In the genomic region with DNA sequence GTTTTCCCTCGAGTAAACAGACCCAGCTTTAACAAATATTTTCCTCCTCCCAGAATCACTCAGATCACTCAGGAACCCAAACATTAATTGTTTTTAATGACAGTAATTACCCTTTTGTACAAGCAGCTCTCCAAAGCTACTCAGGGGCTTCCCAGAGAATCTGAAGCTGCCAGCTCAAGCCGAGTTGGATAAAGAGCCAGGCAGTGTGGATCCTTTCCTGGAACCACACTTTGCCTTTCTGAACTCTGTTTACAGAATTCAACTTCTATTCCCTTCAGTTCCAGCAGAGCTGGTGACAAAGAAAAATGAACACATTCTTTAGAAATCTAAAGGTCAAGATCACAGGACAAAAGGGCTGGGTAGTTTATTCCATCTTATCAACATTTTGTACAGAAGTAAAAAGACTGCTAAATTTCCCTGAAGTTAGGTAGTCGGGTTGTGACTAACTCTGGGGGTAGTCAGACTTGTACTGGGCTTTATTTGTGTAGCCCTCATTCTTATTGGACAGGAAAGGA, we compare ENCODE assay signal across 20 mouse cellular contexts.
DNase-seq lines count a peak whose midpoint lies in the region; ATAC-seq and TF ChIP-seq lines count a peak whose summit lies in the region.
"Had no signal": no experiment of that assay in that cellular context is flagged by ENCODE, and none has a peak within 500 bp of the region (broad histone marks: within the 10 kb centered on the region; RNA-seq: fewer than 3 reads in every experiment).

No protein-coding gene starts in this region.

- DNase-seq in forebrain, embryonic 14.5 days (ENCODE audit: low spot score), result peak; percentile 14
- DNase-seq in kidney, adult 9 months, result peak; percentile 24
- DNase-seq in kidney, postnatal 14 days, result peak; percentile 46
- DNase-seq in lung, postnatal 14 days, result peak; percentile 31
- no peak for DNase-seq in liver, postnatal 0 days
- DNase-seq in thymus, postnatal 10 days (ENCODE audit: low spot score in 2 of 2), result no peak
- DNase-seq: B cell, adult 2 months; cerebellum, adult 2 months; heart, postnatal 10 days; right cerebral cortex, postnatal 4 days; thymus, postnatal 14 days had no signal

- H3K27me3 ChIP-seq in forebrain, embryonic 14.5 days (replicated peaks; ENCODE audit: control insufficient read depth, insufficient read depth, low read length), result no peaks in the 10 kb centered on the region
- H3K27me3 ChIP-seq in forebrain, embryonic 12.5 days, result no peaks in the 10 kb centered on the region
- no peaks in the 10 kb centered on the region for H3K27me3 ChIP-seq in heart, embryonic 12.5 days (replicated peaks)
- no peaks in the 10 kb centered on the region for H3K27me3 ChIP-seq in liver, postnatal 0 days (ENCODE audit: insufficient read depth, low read length)
- H3K27me3 ChIP-seq: hindbrain, embryonic 12.5 days had no signal

- ATAC-seq in forebrain, embryonic 14.5 days, result no peak
- no peak for ATAC-seq in forebrain, embryonic 12.5 days (ENCODE audit: low FRiP score)
- ATAC-seq in heart, embryonic 12.5 days (ENCODE audit: insufficient number of reproducible peaks, low FRiP score), result no peak
- no peak for ATAC-seq in liver, postnatal 0 days

- H3K36me3 ChIP-seq in forebrain, embryonic 14.5 days (ENCODE audit: control insufficient read depth, insufficient read depth, low read length), result no peaks in the 10 kb centered on the region
- no peaks in the 10 kb centered on the region for H3K36me3 ChIP-seq in forebrain, embryonic 12.5 days (replicated peaks)
- no peaks in the 10 kb centered on the region for H3K36me3 ChIP-seq in heart, embryonic 12.5 days
- no peaks in the 10 kb centered on the region for H3K36me3 ChIP-seq in liver, postnatal 0 days (replicated peaks; ENCODE audit: insufficient read depth, low read length)
- H3K36me3 ChIP-seq: forebrain, embryonic 10.5 days; heart, embryonic 10.5 days; hindbrain, embryonic 12.5 days; midbrain, embryonic 10.5 days had no signal

- no peak overlapping the region for H3K9ac ChIP-seq in forebrain, embryonic 14.5 days (ENCODE audit: low read length)
- H3K9ac ChIP-seq in forebrain, embryonic 12.5 days, result no peak overlapping the region
- no peak overlapping the region for H3K9ac ChIP-seq in heart, embryonic 12.5 days
- H3K9ac ChIP-seq in liver, postnatal 0 days (replicated peaks), result no peak overlapping the region
- H3K9ac ChIP-seq: hindbrain, embryonic 12.5 days had no signal

- H3K4me3 ChIP-seq in forebrain, embryonic 14.5 days (ENCODE audit: low read depth, low read length), result no peak overlapping the region
- no peak overlapping the region for H3K4me3 ChIP-seq in forebrain, embryonic 12.5 days (replicated peaks)
- H3K4me3 ChIP-seq in heart, embryonic 12.5 days, result no peak overlapping the region
- no peak overlapping the region for H3K4me3 ChIP-seq in liver, postnatal 0 days (ENCODE audit: low read depth, low read length)
- H3K4me3 ChIP-seq: forebrain, embryonic 10.5 days; heart, embryonic 10.5 days; hindbrain, embryonic 12.5 days; midbrain, embryonic 10.5 days had no signal

- no peak for TF ChIP-seq CTCF in liver, postnatal 0 days (IDR thresholded peaks at IDR 0.05; ENCODE audit: low read depth)

- H3K4me2 ChIP-seq in forebrain, embryonic 14.5 days (ENCODE audit: low read length), result no peak overlapping the region
- no peak overlapping the region for H3K4me2 ChIP-seq in forebrain, embryonic 12.5 days
- H3K4me2 ChIP-seq in heart, embryonic 12.5 days, result no peak overlapping the region
- H3K4me2 ChIP-seq in liver, postnatal 0 days (ENCODE audit: low read depth, low read length), result no peak overlapping the region
- H3K4me2 ChIP-seq: hindbrain, embryonic 12.5 days; liver, embryonic 11.5 days had no signal

- WGBS in forebrain, embryonic 14.5 days, result 36% methylated on average over 3 of the region's 3 CpGs
- WGBS in forebrain, embryonic 12.5 days, result 44% methylated on average over 3 of the region's 3 CpGs
- WGBS in heart, embryonic 12.5 days, result 43% methylated on average over 3 of the region's 3 CpGs
- WGBS in liver, postnatal 0 days (ENCODE audit: insufficient replicate concordance), result 34% methylated on average over 3 of the region's 3 CpGs

- no peaks in the 10 kb centered on the region for H3K9me3 ChIP-seq in forebrain, embryonic 14.5 days (replicated peaks; ENCODE audit: control insufficient read depth, low read length)
- H3K9me3 ChIP-seq in forebrain, embryonic 12.5 days, result no peaks in the 10 kb centered on the region
- no peaks in the 10 kb centered on the region for H3K9me3 ChIP-seq in heart, embryonic 12.5 days (replicated peaks)
- H3K9me3 ChIP-seq in liver, postnatal 0 days (ENCODE audit: low read length), result no peaks in the 10 kb centered on the region
- H3K9me3 ChIP-seq: forebrain, embryonic 10.5 days; heart, embryonic 10.5 days; hindbrain, embryonic 12.5 days; midbrain, embryonic 10.5 days had no signal

- no peak for TF ChIP-seq EP300 in liver, postnatal 0 days (IDR thresholded peaks at IDR 0.05; ENCODE audit: low read depth)

- H3K4me1 ChIP-seq in forebrain, embryonic 14.5 days (ENCODE audit: control insufficient read depth, insufficient read depth, low read length), result no peaks in the 10 kb centered on the region
- no peaks in the 10 kb centered on the region for H3K4me1 ChIP-seq in forebrain, embryonic 12.5 days
- H3K4me1 ChIP-seq in heart, embryonic 12.5 days (replicated peaks), result no peaks in the 10 kb centered on the region
- no peaks in the 10 kb centered on the region for H3K4me1 ChIP-seq in liver, postnatal 0 days (ENCODE audit: insufficient read depth)
- H3K4me1 ChIP-seq: forebrain, embryonic 10.5 days; heart, embryonic 10.5 days; hindbrain, embryonic 12.5 days; midbrain, embryonic 10.5 days had no signal

- H3K27ac ChIP-seq in forebrain, embryonic 14.5 days (ENCODE audit: low read depth, low read length), result no peak overlapping the region
- H3K27ac ChIP-seq in forebrain, embryonic 12.5 days, result no peak overlapping the region
- no peak overlapping the region for H3K27ac ChIP-seq in heart, embryonic 12.5 days (ENCODE audit: poor library complexity, severe bottlenecking)
- no peak overlapping the region for H3K27ac ChIP-seq in liver, postnatal 0 days (ENCODE audit: low read depth)
- H3K27ac ChIP-seq: forebrain, embryonic 10.5 days; heart, embryonic 10.5 days; hindbrain, embryonic 12.5 days; macrophage; midbrain, embryonic 10.5 days; stomach, postnatal 0 days had no signal

Comparison
In these comparisons a context has a peak if more than half of its experiments do, and no peak if none do; other contexts are left out.
1. DNase-seq: peak in forebrain, embryonic 14.5 days (single experiment), kidney, adult 9 months (single experiment), kidney, postnatal 14 days (single experiment) and lung, postnatal 14 days (single experiment); none in liver, postnatal 0 days (single experiment) and thymus, postnatal 10 days (0 of 2).